Comparison of ENCODE assay signal across 20 mouse cellular contexts in the genomic region with DNA sequence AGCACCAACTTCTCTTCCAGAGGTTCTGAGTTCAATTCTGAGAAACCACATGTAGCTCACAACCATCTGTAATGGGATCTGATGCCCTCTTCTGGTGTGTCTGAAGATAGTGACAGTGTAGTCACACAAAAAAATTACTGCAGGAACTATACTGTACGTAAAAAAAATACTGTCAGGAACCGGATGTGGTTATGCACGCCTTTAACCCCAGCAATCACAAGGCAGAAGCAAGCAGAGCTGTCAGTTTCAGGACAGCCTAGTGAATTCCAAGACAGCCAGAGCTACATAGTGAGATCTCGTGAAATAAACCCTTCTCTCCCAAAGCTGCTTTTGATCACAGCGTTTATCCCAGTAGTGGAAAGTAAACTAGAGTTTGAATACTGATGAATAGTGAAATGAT. TPM values are rescaled to one million over a fixed set of nuclear protein-coding genes. Genes with fewer than 3 reads are reported as not detected.
DNase-seq lines count a peak whose midpoint lies in the region; ATAC-seq and TF ChIP-seq lines count a peak whose summit lies in the region.
"Had no signal": no experiment of that assay in that cellular context is flagged by ENCODE, and none has a peak within 500 bp of the region (broad histone marks: within the 10 kb centered on the region; RNA-seq: fewer than 3 reads in every experiment).

No protein-coding gene starts in this region.

- TF ChIP-seq POLR2A in thymus, adult 2 months (IDR thresholded peaks at IDR 0.05; ENCODE audit: control insufficient read depth, extremely low read depth, insufficient read depth, low read length, poor library complexity) = no peak

- peaks cover 5% of the 10 kb centered on the region for H3K4me1 ChIP-seq in thymus, adult 2 months (replicated peaks; ENCODE audit: control insufficient read depth, insufficient read depth, low read length)
- no peaks in the 10 kb centered on the region for H3K4me1 ChIP-seq in kidney, embryonic 16.5 days (ENCODE audit: insufficient read depth, low read length)
- H3K4me1 ChIP-seq: embryonic facial prominence, embryonic 12.5 days; heart, embryonic 13.5 days; limb, embryonic 13.5 days; midbrain, embryonic 15.5 days had no signal

- TF ChIP-seq CTCF in thymus, adult 2 months (IDR thresholded peaks at IDR 0.05; ENCODE audit: borderline replicate concordance, control insufficient read depth, extremely low read depth, insufficient read depth, low read length, poor library complexity) = no peak

- H3K9ac ChIP-seq in kidney, embryonic 16.5 days (replicated peaks; ENCODE audit: low read length) = no peak overlapping the region
- H3K9ac ChIP-seq: embryonic facial prominence, embryonic 12.5 days; heart, embryonic 13.5 days; limb, embryonic 13.5 days; midbrain, embryonic 15.5 days had no signal

- peak; percentile 37 to 43 for DNase-seq in spleen, postnatal 36 days (ENCODE audit: low spot score in 2 of 2)
- DNase-seq in spleen, postnatal 4 days (ENCODE audit: low spot score in 2 of 2) = no peak
- peak; percentile 38 for DNase-seq in thymus, adult 2 months
- no peak for DNase-seq in layer of hippocampus, postnatal 10 days (ENCODE audit: low spot score in 2 of 2)
- DNase-seq in adipocyte (ENCODE audit: low spot score) = no peak
- DNase-seq: adrenal gland, postnatal 10 days; cerebellum, adult 18-20 months; heart, postnatal 4 days; kidney, adult 2 months; kidney, postnatal 25 days; layer of hippocampus, adult 9-11 months had no signal

- WGBS in thymus, adult 2 months = 26% methylated on average over 5 of the region's 5 CpGs
- 83% methylated on average over 5 of the region's 5 CpGs for WGBS in kidney, embryonic 16.5 days

- H3K4me2 ChIP-seq in kidney, embryonic 16.5 days (replicated peaks; ENCODE audit: low read depth, low read length) = no peak overlapping the region
- H3K4me2 ChIP-seq: embryonic facial prominence, embryonic 12.5 days; heart, embryonic 13.5 days; limb, embryonic 13.5 days; midbrain, embryonic 15.5 days had no signal

- H3K27me3 ChIP-seq in thymus, adult 2 months (ENCODE audit: control insufficient read depth, insufficient read depth, low read length) = no peaks in the 10 kb centered on the region
- no peaks in the 10 kb centered on the region for H3K27me3 ChIP-seq in kidney, embryonic 16.5 days (ENCODE audit: insufficient read depth, low read length)
- H3K27me3 ChIP-seq: embryonic facial prominence, embryonic 12.5 days; heart, embryonic 13.5 days; limb, embryonic 13.5 days; midbrain, embryonic 15.5 days had no signal

- no peak overlapping the region for H3K27ac ChIP-seq in thymus, adult 2 months (ENCODE audit: control insufficient read depth, insufficient read depth, low read length)
- no peak overlapping the region for H3K27ac ChIP-seq in kidney, embryonic 16.5 days (ENCODE audit: low read length)
- H3K27ac ChIP-seq: embryonic facial prominence, embryonic 12.5 days; heart, embryonic 13.5 days; hindbrain, postnatal 0 days; limb, embryonic 13.5 days; midbrain, embryonic 15.5 days had no signal

- no peaks in the 10 kb centered on the region for H3K9me3 ChIP-seq in kidney, embryonic 16.5 days (ENCODE audit: low read length)
- H3K9me3 ChIP-seq: embryonic facial prominence, embryonic 12.5 days; G1E; heart, embryonic 13.5 days; limb, embryonic 13.5 days; midbrain, embryonic 15.5 days had no signal

- ATAC-seq in inflammation-experienced regulatory T-cells, adult 6 months = peak; percentile 91
- no peak for ATAC-seq in kidney, embryonic 16.5 days (ENCODE audit: low FRiP score, low TSS enrichment)
- ATAC-seq: forebrain, embryonic 16.5 days; hindbrain, postnatal 0 days; midbrain, embryonic 15.5 days had no signal

- H3K36me3 ChIP-seq in thymus, adult 2 months (ENCODE audit: control insufficient read depth, insufficient read depth, low read length) = no peaks in the 10 kb centered on the region
- 0 out of 2 replicates have a peak, but pooled peaks cover 4% of the 10 kb centered on the region for H3K36me3 ChIP-seq in kidney, embryonic 16.5 days (ENCODE audit: insufficient read depth, low read length)

- H3K4me3 ChIP-seq in thymus, adult 2 months (ENCODE audit: control insufficient read depth, insufficient read depth, low read length) = no peak overlapping the region
- no peak overlapping the region for H3K4me3 ChIP-seq in kidney, embryonic 16.5 days (ENCODE audit: low read length)
- H3K4me3 ChIP-seq: embryonic facial prominence, embryonic 12.5 days; heart, embryonic 13.5 days; limb, embryonic 13.5 days; midbrain, embryonic 15.5 days had no signal

RNA-seq across cellular contexts. Expression of gene Blvra, which starts 15.8 kb away (rescaled TPM):
- polyA plus RNA-seq in inflammation-experienced regulatory T-cells, adult 6 months (2017; shearing (Covaris generic)) = 100 to 1,000 TPM in 1 of 3 experiments, 10 to 100 TPM in 2; 95.3 to 130 (median 96.5) TPM
- 9.1 and 12.1 TPM in 2 replicates for polyA plus RNA-seq in thymus, adult 2 months (2012; rRNA removed)
- 47.4 and 51.5 TPM in 2 replicates for polyA plus RNA-seq in kidney, embryonic 16.5 days (2015; fragmentation: Nextera tagmentation; extraction: Ambion mirVana)
- 10 to 100 TPM; 16.3 to 17.5 TPM for total RNA-seq in layer of hippocampus, postnatal 10 days (2021)

RNA-seq across cellular contexts. Expression of gene Ncaph, which starts 47.5 kb away (rescaled TPM):
- 10 to 100 TPM in 1 of 3 experiments, 1 to 10 TPM in 2; 4.9 to 62.0 (median 8.0) TPM for polyA plus RNA-seq in inflammation-experienced regulatory T-cells, adult 6 months (2017; shearing (Covaris generic))
- 19.1 and 24.1 TPM in 2 replicates for polyA plus RNA-seq in thymus, adult 2 months (2012; rRNA removed)
- 91.5 and 96.6 TPM in 2 replicates for polyA plus RNA-seq in kidney, embryonic 16.5 days (2015; fragmentation: Nextera tagmentation; extraction: Ambion mirVana)
- total RNA-seq in layer of hippocampus, postnatal 10 days (2021) = 1 to 10 TPM; 7.6 to 7.9 TPM

RNA-seq across cellular contexts. Expression of gene Itpripl1, which starts 57.0 kb away (rescaled TPM):
- 10 to 100 TPM; 54.1 to 78.4 (median 55.1) TPM for polyA plus RNA-seq in inflammation-experienced regulatory T-cells, adult 6 months (2017; shearing (Covaris generic))
- 24.6 and 25.4 TPM in 2 replicates for polyA plus RNA-seq in thymus, adult 2 months (2012; rRNA removed)
- 24.0 and 27.1 TPM in 2 replicates for polyA plus RNA-seq in kidney, embryonic 16.5 days (2015; fragmentation: Nextera tagmentation; extraction: Ambion mirVana)
- total RNA-seq in layer of hippocampus, postnatal 10 days (2021) = 1 to 10 TPM; 4.1 to 4.5 TPM

Comparison
In these comparisons a context has a peak if more than half of its experiments do, and no peak if none do; other contexts are left out.
1. DNase-seq: peak in spleen, postnatal 36 days (2 of 2) and thymus, adult 2 months (single experiment); none in spleen, postnatal 4 days (0 of 2), layer of hippocampus, postnatal 10 days (0 of 2) and adipocyte (single experiment).